8 mouse cellular contexts compared by ENCODE assay signal in the genomic region with DNA sequence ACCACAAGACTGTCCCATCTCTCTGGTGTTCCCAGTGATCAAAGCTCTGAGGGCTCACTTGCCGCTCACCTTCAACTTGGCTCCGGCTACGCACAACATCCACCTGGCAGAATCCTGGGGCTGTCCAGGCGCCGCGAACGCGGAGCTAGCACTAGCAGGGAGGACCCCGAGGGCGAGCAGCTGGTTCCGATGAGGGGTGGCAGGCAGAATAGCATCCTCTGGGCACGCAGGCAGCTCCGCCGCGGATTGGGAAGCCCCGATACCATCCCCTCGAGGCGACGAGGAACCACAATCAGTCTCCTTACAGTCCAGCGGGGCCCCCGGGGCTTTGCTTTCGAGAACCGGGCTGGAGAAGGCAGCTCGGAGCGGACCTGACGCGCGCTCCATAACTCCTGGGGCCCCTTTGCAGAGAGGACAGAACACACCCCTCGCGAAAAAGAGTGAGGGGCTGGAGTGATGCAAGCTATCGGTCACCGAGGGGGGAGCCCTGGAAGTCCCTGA. TPM values are rescaled to one million over a fixed set of nuclear protein-coding genes. Genes with fewer than 3 reads are reported as not detected.
DNase-seq lines count a peak whose midpoint lies in the region; ATAC-seq and TF ChIP-seq lines count a peak whose summit lies in the region.

No protein-coding gene starts in this region.

- H3K9me3 ChIP-seq in hindbrain, postnatal 0 days (ENCODE audit: low read length): no peaks in the 10 kb centered on the region
- H3K9me3 ChIP-seq in liver, embryonic 11.5 days (ENCODE audit: control insufficient read depth, low read length): no peaks in the 10 kb centered on the region
- H3K9me3 ChIP-seq in stomach, embryonic 16.5 days (replicated peaks; ENCODE audit: control insufficient read depth, low read length): no peaks in the 10 kb centered on the region

- H3K27me3 ChIP-seq in hindbrain, postnatal 0 days (ENCODE audit: insufficient read depth, low read length): 0 out of 2 replicates have a peak, but pooled peaks cover under 1% of the 10 kb centered on the region
- peaks cover 2% of the 10 kb centered on the region; the same call in 1 of the 2 replicates for H3K27me3 ChIP-seq in liver, embryonic 11.5 days (replicated peaks; ENCODE audit: control insufficient read depth, insufficient read depth, low read length)
- H3K27me3 ChIP-seq in myocyte (ENCODE audit: control insufficient read depth, insufficient read depth, insufficient read length): no peaks in the 10 kb centered on the region
- no peaks in the 10 kb centered on the region for H3K27me3 ChIP-seq in stomach, embryonic 16.5 days (ENCODE audit: control insufficient read depth, insufficient read depth, low read length)

- intact Hi-C loops in gastrocnemius, postnatal 14 days (cut with DNase I; ENCODE audit: low total_unique reads): loop anchor here (5.0 kb wide), 1 partner anchor 57 kb away; no protein-coding TSS in a partner anchor

- TF ChIP-seq CTCF in hindbrain, postnatal 0 days (IDR thresholded peaks at IDR 0.05; ENCODE audit: low read depth): no peak

- H3K9ac ChIP-seq in hindbrain, postnatal 0 days (replicated peaks; ENCODE audit: low read length): peak overlapping the region; percentile 94
- peak overlapping the region; percentile 87 for H3K9ac ChIP-seq in liver, embryonic 11.5 days (ENCODE audit: low read depth, low read length)
- H3K9ac ChIP-seq in stomach, embryonic 16.5 days (ENCODE audit: low read length): peak overlapping the region; percentile 97

- H3K4me3 ChIP-seq in hindbrain, postnatal 0 days (ENCODE audit: low read length): peak overlapping the region; percentile 99
- peak overlapping the region; percentile 93 for H3K4me3 ChIP-seq in liver, embryonic 11.5 days (ENCODE audit: low read depth, low read length)
- peak overlapping the region; percentile 93 for H3K4me3 ChIP-seq in myocyte
- peak overlapping the region; percentile 96 for H3K4me3 ChIP-seq in stomach, embryonic 16.5 days (replicated peaks; ENCODE audit: low read length)

- H3ac ChIP-seq in myocyte (ENCODE audit: control insufficient read depth, insufficient read length): peak overlapping the region; percentile 70

- WGBS in hindbrain, postnatal 0 days: under 1% methylated on average over 32 of the region's 32 CpGs
- WGBS in liver, embryonic 11.5 days: under 1% methylated on average over 32 of the region's 32 CpGs
- 1% methylated on average over 32 of the region's 32 CpGs for WGBS in stomach, embryonic 16.5 days

- no peak for ATAC-seq in hindbrain, postnatal 0 days
- 0 out of 2 replicates have a peak, but pooled peaks have one; percentile 10 for ATAC-seq in liver, embryonic 11.5 days (replicated peaks; ENCODE audit: low FRiP score)
- no peak for ATAC-seq in stomach, embryonic 16.5 days (ENCODE audit: insufficient read depth, low FRiP score)

- no peaks in the 10 kb centered on the region for H3K36me3 ChIP-seq in hindbrain, postnatal 0 days (ENCODE audit: insufficient read depth, low read length)
- H3K36me3 ChIP-seq in liver, embryonic 11.5 days (ENCODE audit: control insufficient read depth, insufficient read depth, low read length): no peaks in the 10 kb centered on the region
- no peaks in the 10 kb centered on the region for H3K36me3 ChIP-seq in myocyte (ENCODE audit: control insufficient read depth, insufficient read depth)
- H3K36me3 ChIP-seq in stomach, embryonic 16.5 days (ENCODE audit: control insufficient read depth, insufficient read depth, low read length): no peaks in the 10 kb centered on the region

- H3K79me2 ChIP-seq in myocyte (ENCODE audit: control insufficient read depth, insufficient read depth): peaks cover 56% of the 10 kb centered on the region

- peak overlapping the region; percentile 100 for H3K4me2 ChIP-seq in hindbrain, postnatal 0 days (ENCODE audit: low read depth, low read length)
- H3K4me2 ChIP-seq in liver, embryonic 11.5 days: peak overlapping the region; percentile 99
- H3K4me2 ChIP-seq in myocyte (ENCODE audit: low read depth): peak overlapping the region; percentile 93
- peak overlapping the region; percentile 100 for H3K4me2 ChIP-seq in stomach, embryonic 16.5 days (ENCODE audit: low read depth, low read length)

- DNase-seq in cerebellum, adult 11-12 months: peak; percentile 49
- no peak for DNase-seq in cerebellum, adult 9-10 months
- DNase-seq in cerebellum, postnatal 36 days: peak; percentile 45 to 49
- DNase-seq in gastrocnemius, postnatal 14 days: peak; percentile 43
- DNase-seq in hindbrain, postnatal 0 days (ENCODE audit: low spot score): peak; percentile 48
- peak; percentile 69 for DNase-seq in liver, embryonic 11.5 days (ENCODE audit: low spot score)

- H3K27ac ChIP-seq in hindbrain, postnatal 0 days: 0 out of 2 replicates have a peak overlapping the region, but pooled peaks have one; percentile 26
- H3K27ac ChIP-seq in liver, embryonic 11.5 days (ENCODE audit: low read depth, low read length): 0 out of 2 replicates have a peak overlapping the region, but pooled peaks have one; percentile 89
- H3K27ac ChIP-seq in stomach, embryonic 16.5 days (ENCODE audit: low read length): peak overlapping the region; percentile 86

- TF ChIP-seq POLR2A in myocyte (IDR thresholded peaks at IDR 0.05; ENCODE audit: insufficient read length, low read depth): no peak

- no peaks in the 10 kb centered on the region for H3K4me1 ChIP-seq in hindbrain, postnatal 0 days (ENCODE audit: insufficient read depth, low read length)
- peaks cover 6% of the 10 kb centered on the region for H3K4me1 ChIP-seq in liver, embryonic 11.5 days (replicated peaks; ENCODE audit: control insufficient read depth, insufficient read depth, low read length)
- H3K4me1 ChIP-seq in stomach, embryonic 16.5 days (ENCODE audit: control insufficient read depth, insufficient read depth, low read length): peaks cover 26% of the 10 kb centered on the region

TF ChIP-seq in myocyte, 11 proteins besides CTCF, POLR2A, EP300 and RAD21:
- TF ChIP-seq E2F4 (IDR thresholded peaks at IDR 0.05; ENCODE audit: insufficient read depth) (no peak), MYOG (IDR thresholded peaks at IDR 0.05; ENCODE audit: control insufficient read depth in 1 of 3, insufficient read depth in 1 of 3, insufficient read length in 2 of 3, low read depth in 2 of 3) (peak in 2 of 3 experiments; percentile 8 to 18), REST (IDR thresholded peaks at IDR 0.05; ENCODE audit: insufficient read depth, insufficient read length) (no peak), TCF3 (IDR thresholded peaks at IDR 0.05; ENCODE audit: insufficient read length, low read depth) (no peak), POLR2AphosphoS2 (IDR thresholded peaks at IDR 0.05; ENCODE audit: insufficient read length, low read depth) (no peak), MAX (IDR thresholded peaks at IDR 0.05; ENCODE audit: low read depth) (no peak), TCF12 (IDR thresholded peaks at IDR 0.05; ENCODE audit: insufficient read depth, poor library complexity, severe bottlenecking) (no peak), SRF (IDR thresholded peaks at IDR 0.05; ENCODE audit: control insufficient read depth, insufficient read length, low read depth) (no peak), USF1 (IDR thresholded peaks at IDR 0.05; ENCODE audit: low read depth) (no peak), CEBPB (IDR thresholded peaks at IDR 0.05; ENCODE audit: insufficient read depth, poor library complexity, severe bottlenecking) (no peak), MYOD1 (IDR thresholded peaks at IDR 0.05; ENCODE audit: control insufficient read depth in 1 of 3, insufficient read length in 2 of 3, low read depth in 2 of 3) (peak in 1 of 3 experiments; percentile 25)
TF ChIP-seq in myocyte: peak in this region for 2.

RNA-seq across cellular contexts. Expression of gene Cux1, which starts 1.9 kb away (rescaled TPM):
- total RNA-seq in gastrocnemius, postnatal 14 days (2021): 10 to 100 TPM; 66.0 to 68.2 TPM
- total RNA-seq in hindbrain, postnatal 0 days (2014; rRNA removed): 132 and 137 TPM in 2 replicates
- 81.1 and 86.3 TPM in 2 replicates for polyA plus RNA-seq in hindbrain, postnatal 0 days (2015; fragmentation: Nextera tagmentation; extraction: Ambion mirVana)
- polyA plus RNA-seq in liver, embryonic 11.5 days (2014; fragmentation: Nextera tagmentation; extraction: Ambion mirVana): 45.8 and 50.0 TPM in 2 replicates
- polyA plus RNA-seq in myocyte (2012; fragmentation: generic; extraction: Trizol): 50.7 TPM
- polyA plus RNA-seq in stomach, embryonic 16.5 days (2015; fragmentation: Nextera tagmentation; extraction: Ambion mirVana): 76.1 and 77.7 TPM in 2 replicates

Comparison
In these comparisons a context has a peak if more than half of its experiments do, and no peak if none do; other contexts are left out.
1. H3K27ac ChIP-seq: peak in every context shown above with its lines; median percentile 89 in liver, embryonic 11.5 days; 86 in stomach, embryonic 16.5 days; 26 in hindbrain, postnatal 0 days.